Mouse (Mus musculus): ENCODE results near the gene Notch1. TPM values are rescaled to one million over a fixed set of nuclear protein-coding genes. Genes with fewer than 3 reads are reported as not detected.

Gene Notch1
- total and polyA plus RNA-seq, 2 experiments from 2014 or later, result 5.7 to 54.0 TPM

DNA sequence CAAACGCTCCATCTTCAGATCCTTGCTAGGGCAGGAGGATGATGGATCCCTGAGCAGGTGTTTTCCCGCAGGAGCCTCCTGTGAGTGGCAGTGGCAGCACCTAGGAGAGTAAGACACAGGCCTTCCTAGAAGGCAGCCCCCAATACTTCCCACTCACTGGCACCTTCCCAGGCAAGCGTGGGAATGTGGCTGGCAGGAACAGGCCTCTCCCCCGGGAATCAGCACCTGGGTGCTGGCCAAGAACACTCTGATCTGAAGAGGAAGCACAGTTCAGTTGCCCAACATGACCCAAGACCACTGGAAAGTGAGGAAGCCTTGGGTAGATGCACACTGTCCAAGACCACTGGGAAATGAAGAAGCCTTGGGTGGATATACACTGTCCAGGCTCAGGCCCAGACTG lies 38.6 kb upstream of the Notch1 start:
- TF ChIP-seq EP300 (IDR thresholded peaks at IDR 0.05; ENCODE audit: low read depth), result no peak
- no peak for TF ChIP-seq CTCF (IDR thresholded peaks at IDR 0.05; ENCODE audit: low read depth)
- no peak overlapping the region for H3K9ac ChIP-seq (replicated peaks; ENCODE audit: low read depth, low read length)
- H3K27ac ChIP-seq (ENCODE audit: low read depth), result peak overlapping the region; percentile 77; the same call in 1 of the 2 replicates
- peak; percentile 64 for DNase-seq (ENCODE audit: low spot score)
- H3K36me3 ChIP-seq (replicated peaks; ENCODE audit: control insufficient read depth, insufficient read depth, low read length), result no peaks in the 10 kb centered on the region
- WGBS, result 53% methylated on average over 4 of the region's 4 CpGs
- H3K4me3 ChIP-seq (ENCODE audit: low read depth, low read length), result no peak overlapping the region
- H3K27me3 ChIP-seq (ENCODE audit: control insufficient read depth, insufficient read depth, low read length), result no peaks in the 10 kb centered on the region
- no peak overlapping the region for H3K4me2 ChIP-seq (ENCODE audit: low read depth, low read length)
- peaks cover 60% of the 10 kb centered on the region for H3K4me1 ChIP-seq (ENCODE audit: control insufficient read depth, insufficient read depth)
- peak; percentile 36; the same call in 1 of the 2 replicates for ATAC-seq (ENCODE audit: insufficient read depth, low read depth)
- H3K9me3 ChIP-seq (replicated peaks; ENCODE audit: control insufficient read depth, low read length), result no peaks in the 10 kb centered on the region

DNA sequence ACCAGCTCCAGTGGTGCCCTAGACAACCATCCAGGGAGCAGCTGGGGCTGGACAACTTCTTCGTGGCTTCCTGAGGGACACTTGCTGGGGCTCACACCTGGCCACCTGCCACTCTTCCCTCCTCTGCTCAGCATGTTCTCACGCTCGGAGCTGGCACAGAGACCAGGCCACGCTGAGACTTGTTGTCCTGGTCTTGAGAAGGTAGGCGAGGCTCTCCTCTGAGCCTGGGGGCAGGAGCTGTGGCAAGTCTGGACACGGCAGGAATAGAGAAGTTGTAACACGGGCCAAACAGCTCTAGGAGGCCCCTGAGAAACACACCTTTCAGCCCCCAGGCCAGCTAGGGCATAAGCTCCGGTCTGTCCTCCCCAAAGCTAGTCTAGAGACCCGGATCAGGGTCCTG lies 37.4 kb upstream of the Notch1 start:
- ATAC-seq (ENCODE audit: insufficient read depth, low read depth) (no peak), DNase-seq (ENCODE audit: low spot score) (no peak)
- Histone ChIP-seq H3K4me2 (ENCODE audit: low read depth, low read length) (no peak overlapping the region), H3K9ac (replicated peaks; ENCODE audit: low read depth, low read length) (no peak overlapping the region), H3K4me1 (ENCODE audit: control insufficient read depth, insufficient read depth) (peaks cover 66% of the 10 kb centered on the region), H3K4me3 (ENCODE audit: low read depth, low read length) (no peak overlapping the region), H3K27me3 (ENCODE audit: control insufficient read depth, insufficient read depth, low read length) (no peaks in the 10 kb centered on the region), H3K36me3 (replicated peaks; ENCODE audit: control insufficient read depth, insufficient read depth, low read length) (no peaks in the 10 kb centered on the region), H3K9me3 (replicated peaks; ENCODE audit: control insufficient read depth, low read length) (no peaks in the 10 kb centered on the region), H3K27ac (ENCODE audit: low read depth) (no peak overlapping the region)
- no peak for TF ChIP-seq CTCF (IDR thresholded peaks at IDR 0.05; ENCODE audit: low read depth)
- no peak for TF ChIP-seq EP300 (IDR thresholded peaks at IDR 0.05; ENCODE audit: low read depth)
- WGBS, result 79% methylated on average over 9 of the region's 9 CpGs

DNA sequence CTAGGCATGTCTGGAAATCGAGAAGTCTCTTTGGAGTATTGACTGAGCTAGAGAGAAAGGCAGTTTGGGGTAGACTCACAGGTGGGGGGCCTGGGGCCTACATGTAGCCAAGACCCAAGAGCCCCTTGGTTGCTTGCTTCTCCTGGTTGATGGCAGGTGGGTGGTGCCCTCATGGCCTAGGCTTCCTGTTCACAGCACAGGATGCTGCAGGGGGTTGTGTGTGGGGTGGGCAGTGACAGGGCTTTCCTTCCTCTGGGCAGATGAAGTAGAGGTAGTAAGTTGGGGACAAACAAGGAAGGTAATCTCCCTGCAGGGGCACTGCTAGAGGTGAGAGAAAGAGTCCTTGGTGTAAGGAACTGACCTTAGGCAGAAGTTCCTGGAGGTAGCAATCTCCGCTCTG lies 35.6 kb upstream of the Notch1 start:
- H3K4me1 ChIP-seq (ENCODE audit: control insufficient read depth, insufficient read depth), result peaks cover 62% of the 10 kb centered on the region
- ATAC-seq (ENCODE audit: insufficient read depth, low read depth) (no peak), DNase-seq (ENCODE audit: low spot score) (no peak)
- H3K27me3 ChIP-seq (ENCODE audit: control insufficient read depth, insufficient read depth, low read length), result no peaks in the 10 kb centered on the region
- H3K4me2 ChIP-seq (ENCODE audit: low read depth, low read length), result no peak overlapping the region
- H3K9ac ChIP-seq (replicated peaks; ENCODE audit: low read depth, low read length), result no peak overlapping the region
- no peaks in the 10 kb centered on the region for H3K36me3 ChIP-seq (replicated peaks; ENCODE audit: control insufficient read depth, insufficient read depth, low read length)
- no peak for TF ChIP-seq CTCF (IDR thresholded peaks at IDR 0.05; ENCODE audit: low read depth)
- no peak for TF ChIP-seq EP300 (IDR thresholded peaks at IDR 0.05; ENCODE audit: low read depth)
- H3K9me3 ChIP-seq (replicated peaks; ENCODE audit: control insufficient read depth, low read length), result no peaks in the 10 kb centered on the region
- no peak overlapping the region for H3K4me3 ChIP-seq (ENCODE audit: low read depth, low read length)
- WGBS, result 86% methylated on average over 2 of the region's 2 CpGs
- peak overlapping the region; percentile 37; the same call in 1 of the 2 replicates for H3K27ac ChIP-seq (ENCODE audit: low read depth)

DNA sequence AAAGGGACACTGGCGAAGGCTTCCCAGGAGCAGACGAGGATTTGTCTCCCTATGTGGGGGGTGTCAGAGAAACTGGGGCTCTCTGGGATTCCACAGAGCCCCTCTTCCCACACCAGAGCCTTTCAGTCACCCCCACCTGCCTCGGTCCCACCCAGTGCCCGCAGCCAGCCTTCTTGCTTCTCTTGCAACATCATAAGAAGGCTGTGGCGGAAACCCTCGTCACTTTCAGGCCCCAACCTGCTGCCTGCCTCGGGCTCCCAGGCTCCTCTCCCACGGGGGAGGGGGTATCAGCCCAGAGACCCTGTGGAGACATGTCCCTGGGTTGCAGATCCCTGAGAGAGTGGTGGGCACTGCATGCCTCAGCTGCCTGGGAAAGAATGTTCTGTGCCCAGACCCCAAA lies 35.0 kb upstream of the Notch1 start:
- Histone ChIP-seq H3K27me3 (ENCODE audit: control insufficient read depth, insufficient read depth, low read length) (no peaks in the 10 kb centered on the region), H3K4me1 (ENCODE audit: control insufficient read depth, insufficient read depth) (peaks cover 57% of the 10 kb centered on the region), H3K27ac (ENCODE audit: low read depth) (peak overlapping the region; percentile 47; the same call in 1 of the 2 replicates), H3K36me3 (replicated peaks; ENCODE audit: control insufficient read depth, insufficient read depth, low read length) (no peaks in the 10 kb centered on the region), H3K4me2 (ENCODE audit: low read depth, low read length) (no peak overlapping the region), H3K9me3 (replicated peaks; ENCODE audit: control insufficient read depth, low read length) (no peaks in the 10 kb centered on the region), H3K4me3 (ENCODE audit: low read depth, low read length) (no peak overlapping the region), H3K9ac (replicated peaks; ENCODE audit: low read depth, low read length) (no peak overlapping the region)
- TF ChIP-seq EP300 (IDR thresholded peaks at IDR 0.05; ENCODE audit: low read depth), result no peak
- no peak for TF ChIP-seq CTCF (IDR thresholded peaks at IDR 0.05; ENCODE audit: low read depth)
- DNase-seq (ENCODE audit: low spot score) (no peak), ATAC-seq (ENCODE audit: insufficient read depth, low read depth) (no peak)
- 80% methylated on average over 8 of the region's 8 CpGs for WGBS

DNA sequence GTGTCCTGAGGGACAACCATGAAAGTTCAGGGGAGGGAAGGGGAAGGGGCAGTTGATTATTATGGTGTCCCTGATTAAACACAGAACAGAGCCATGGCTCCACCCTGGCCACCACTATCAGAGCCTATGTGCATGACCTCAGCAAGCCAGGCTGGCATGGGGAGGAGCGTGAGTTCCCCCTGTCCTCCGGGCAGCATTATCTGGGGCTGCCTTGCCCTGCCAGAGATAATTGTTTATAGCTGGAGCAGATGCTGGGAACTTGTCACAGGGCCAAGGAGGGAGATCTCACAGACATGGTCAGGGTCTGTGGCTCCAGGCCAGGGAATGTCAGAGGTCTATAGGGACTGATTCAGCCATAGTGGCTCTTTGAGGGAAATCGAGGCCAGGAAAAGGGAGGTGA lies 34.3 kb upstream of the Notch1 start:
- H3K9ac ChIP-seq (replicated peaks; ENCODE audit: low read depth, low read length), result no peak overlapping the region
- H3K4me2 ChIP-seq (ENCODE audit: low read depth, low read length), result 0 out of 2 replicates have a peak overlapping the region, but pooled peaks have one; percentile 2
- no peak for DNase-seq (ENCODE audit: low spot score)
- ATAC-seq (ENCODE audit: insufficient read depth, low read depth), result peak; percentile 64
- H3K27ac ChIP-seq (ENCODE audit: low read depth), result peak overlapping the region; percentile 47
- WGBS, result 11% methylated on average over 3 of the region's 3 CpGs
- H3K27me3 ChIP-seq (ENCODE audit: control insufficient read depth, insufficient read depth, low read length), result no peaks in the 10 kb centered on the region
- H3K9me3 ChIP-seq (replicated peaks; ENCODE audit: control insufficient read depth, low read length), result no peaks in the 10 kb centered on the region
- H3K4me1 ChIP-seq (ENCODE audit: control insufficient read depth, insufficient read depth), result peaks cover 51% of the 10 kb centered on the region
- TF ChIP-seq EP300 (IDR thresholded peaks at IDR 0.05; ENCODE audit: low read depth) (no peak), CTCF (IDR thresholded peaks at IDR 0.05; ENCODE audit: low read depth) (no peak)
- no peak overlapping the region for H3K4me3 ChIP-seq (ENCODE audit: low read depth, low read length)
- H3K36me3 ChIP-seq (replicated peaks; ENCODE audit: control insufficient read depth, insufficient read depth, low read length), result no peaks in the 10 kb centered on the region

DNA sequence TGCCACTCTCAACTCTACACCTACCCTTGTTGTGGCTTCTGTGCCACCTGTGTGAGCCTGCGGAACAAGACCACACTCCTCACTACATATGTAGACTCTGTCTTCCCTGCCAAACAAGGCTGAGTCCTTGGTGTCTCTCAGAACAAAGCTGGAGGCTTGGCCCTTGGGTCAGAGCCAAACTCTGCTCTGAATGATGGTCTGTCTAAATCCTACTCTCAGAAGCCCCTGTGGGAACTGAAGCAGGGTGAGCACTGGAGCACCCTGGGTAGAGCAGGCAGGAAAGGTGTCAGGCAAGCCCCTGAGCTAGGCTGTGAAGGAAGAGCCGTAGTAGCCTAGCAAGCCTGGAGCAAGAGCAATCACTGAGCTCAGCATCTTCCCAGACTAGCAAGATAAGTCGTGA lies 33.7 kb upstream of the Notch1 start:
- DNase-seq (ENCODE audit: low spot score) (no peak), ATAC-seq (ENCODE audit: insufficient read depth, low read depth) (no peak)
- H3K27me3 ChIP-seq (ENCODE audit: control insufficient read depth, insufficient read depth, low read length), result no peaks in the 10 kb centered on the region
- H3K9me3 ChIP-seq (replicated peaks; ENCODE audit: control insufficient read depth, low read length), result no peaks in the 10 kb centered on the region
- no peaks in the 10 kb centered on the region for H3K36me3 ChIP-seq (replicated peaks; ENCODE audit: control insufficient read depth, insufficient read depth, low read length)
- WGBS, result 26% methylated on average over 3 of the region's 3 CpGs
- H3K9ac ChIP-seq (replicated peaks; ENCODE audit: low read depth, low read length), result no peak overlapping the region
- TF ChIP-seq EP300 (IDR thresholded peaks at IDR 0.05; ENCODE audit: low read depth), result no peak
- TF ChIP-seq CTCF (IDR thresholded peaks at IDR 0.05; ENCODE audit: low read depth), result no peak
- H3K4me2 ChIP-seq (ENCODE audit: low read depth, low read length), result 0 out of 2 replicates have a peak overlapping the region, but pooled peaks have one; percentile 2
- no peak overlapping the region for H3K4me3 ChIP-seq (ENCODE audit: low read depth, low read length)
- H3K4me1 ChIP-seq (ENCODE audit: control insufficient read depth, insufficient read depth), result peaks cover 45% of the 10 kb centered on the region
- H3K27ac ChIP-seq (ENCODE audit: low read depth), result peak overlapping the region; percentile 47
